Mouse (Mus musculus): ENCODE data around the gene Tgfa.

- TF ChIP-seq POLR2A (IDR thresholded peaks at IDR 0.05; ENCODE audit: insufficient read depth, low read depth, low read length) (no peak), CTCF (IDR thresholded peaks at IDR 0.05) (no peak), EP300 (IDR thresholded peaks at IDR 0.05; ENCODE audit: insufficient read depth, low read depth, low read length) (no peak)
These were observed 54.0 kb downstream of the Tgfa start for GRCm38 (mm10) chr6:86249042-86249441.
